Mouse (Mus musculus) heart, postnatal 0 days (tissue): ENCODE measurements around the gene Raver2.
"Not testable (repeated sequence)": the region's sequence is repeated elsewhere in the genome, so short reads cannot be mapped to it uniquely, and the experiment has no call there.

Source experiments
- CTCF ChIP-seq: IDR thresholded peaks from 2 replicates; pipeline ENCODE4 v1.5.1; 2016; ENCODE audit warnings: antibody characterized with exemption, control low read depth, low read depth
- EP300 ChIP-seq: IDR thresholded peaks from 2 replicates; pipeline ENCODE4 v1.6.1; 2016; ENCODE audit warnings: antibody characterized with exemption, low read depth

DNA sequence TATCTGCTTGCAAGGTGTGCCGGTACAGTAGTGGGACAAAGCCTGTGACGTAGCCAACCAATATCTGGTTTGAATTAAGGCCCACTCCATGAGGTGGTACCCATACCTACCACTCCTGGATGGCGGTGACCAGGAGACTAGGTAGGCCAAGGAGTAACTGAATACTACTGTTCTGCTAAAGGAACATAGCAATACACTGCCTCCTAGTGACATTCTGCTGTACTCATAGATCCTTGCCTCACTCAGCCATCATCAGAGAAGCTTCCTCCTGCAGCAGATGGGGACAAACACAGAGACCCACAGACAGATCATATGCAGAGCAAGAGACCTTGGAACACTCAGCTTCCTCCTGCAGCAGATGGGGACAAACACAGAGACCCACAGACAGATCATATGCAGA is 21.8 kb downstream of the Raver2 start:
- TF ChIP-seq CTCF, EP300: not testable (repeated sequence)
